Mouse (Mus musculus): ENCODE results near the gene Pllp. TPM values are rescaled to one million over a fixed set of nuclear protein-coding genes. Genes with fewer than 3 reads are reported as not detected.

The Pllp gene
- 125 and 188 TPM in 2 replicates for polyA plus RNA-seq (2015; fragmentation: Nextera tagmentation; extraction: Ambion mirVana)

DNA sequence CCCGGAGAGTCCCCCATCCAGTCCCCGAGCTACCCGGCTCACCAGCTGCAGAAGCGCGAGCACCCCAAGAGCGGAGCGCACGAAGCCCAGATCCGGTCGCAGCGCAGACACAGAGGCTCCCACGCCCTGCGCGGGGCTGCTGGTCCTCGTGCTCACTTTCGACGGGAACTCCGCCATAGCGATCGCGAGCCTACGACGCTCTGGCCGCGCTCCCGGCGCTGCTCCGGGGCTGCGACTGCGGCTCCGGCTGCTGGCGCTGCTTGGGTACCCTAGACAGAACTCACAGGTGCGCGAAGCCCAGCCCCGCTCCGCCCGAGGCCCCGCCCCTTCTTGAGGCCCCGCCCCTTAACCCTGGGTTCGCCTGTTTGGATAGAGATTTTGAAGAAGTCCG, at the start of gene Pllp:
TSS of gene Pllp (minus strand) at position 285 of the 391 bp plus-strand sequence.
- peak within 1 kb of the TSS; percentile 76 for H3K9ac ChIP-seq (ENCODE audit: low read length)
- H3K36me3 ChIP-seq (ENCODE audit: control insufficient read depth, insufficient read depth, low read length): no peaks in the 10 kb centered on the region
- peak; percentile 88 for ATAC-seq (ENCODE audit: insufficient read depth, low FRiP score)
- H3K4me2 ChIP-seq (ENCODE audit: low read depth, low read length): peak within 1 kb of the TSS; percentile 61
- peak within 1 kb of the TSS; percentile 23; the same call in 1 of the 2 replicates for H3K27ac ChIP-seq (ENCODE audit: low read length)
- H3K4me3 ChIP-seq (replicated peaks; ENCODE audit: low read length): peak within 1 kb of the TSS; percentile 47
- H3K27me3 ChIP-seq (ENCODE audit: control insufficient read depth, insufficient read depth, low read length): peaks cover 35% of the 10 kb centered on the region
- no peaks in the 10 kb centered on the region for H3K9me3 ChIP-seq (replicated peaks; ENCODE audit: control insufficient read depth, low read length)
- peaks cover 19% of the 10 kb centered on the region for H3K4me1 ChIP-seq (ENCODE audit: control insufficient read depth, insufficient read depth, low read length)
- under 1% methylated on average over 41 of the region's 41 CpGs for WGBS

DNA sequence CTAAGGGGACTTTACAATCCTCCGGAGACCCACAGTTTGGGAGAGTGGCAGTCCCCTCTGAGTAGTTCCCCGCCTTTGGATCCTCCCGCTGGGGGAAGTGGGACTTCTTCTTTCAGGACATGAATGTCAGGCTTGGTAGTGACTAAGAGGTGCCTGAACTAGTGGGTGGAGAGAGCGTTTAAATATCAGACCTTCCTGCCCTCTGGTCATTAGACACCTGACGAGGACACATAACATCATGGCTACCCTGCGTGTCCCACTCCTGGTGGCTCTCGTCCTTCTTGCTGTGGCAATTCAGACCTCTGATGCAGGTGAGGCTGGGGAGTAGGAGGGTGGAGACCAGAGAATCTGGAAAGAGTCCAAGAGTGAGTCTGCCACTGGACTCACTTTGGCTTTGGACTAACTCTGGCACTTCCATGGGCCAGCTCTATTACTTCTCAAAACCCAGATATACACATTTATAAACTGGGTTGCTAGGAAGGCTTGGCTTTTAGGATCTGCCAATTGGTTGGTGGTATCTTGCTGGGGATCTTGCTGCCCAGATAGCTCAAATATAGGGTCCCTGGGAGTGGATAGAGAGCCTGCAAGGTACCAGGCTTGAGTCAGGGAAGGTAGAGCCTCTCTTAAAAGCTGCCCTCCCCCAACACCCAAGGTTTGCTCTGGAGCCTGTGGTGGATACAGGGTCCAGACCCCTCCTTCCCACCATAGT, 49.6 kb upstream of the Pllp start, which contains the start of gene Ccl22:
TSS of gene Ccl22 (plus strand) at position 115 of the 709 bp plus-strand sequence.
- Histone ChIP-seq H3K9me3 (replicated peaks; ENCODE audit: control insufficient read depth, low read length) (no peaks in the 10 kb centered on the region), H3K9ac (ENCODE audit: low read length) (no peak within 1 kb of the TSS), H3K27me3 (ENCODE audit: control insufficient read depth, insufficient read depth, low read length) (no peaks in the 10 kb centered on the region), H3K4me2 (ENCODE audit: low read depth, low read length) (no peak within 1 kb of the TSS), H3K4me1 (ENCODE audit: control insufficient read depth, insufficient read depth, low read length) (no peaks in the 10 kb centered on the region), H3K27ac (ENCODE audit: low read length) (no peak within 1 kb of the TSS), H3K4me3 (replicated peaks; ENCODE audit: low read length) (no peak within 1 kb of the TSS), H3K36me3 (ENCODE audit: control insufficient read depth, insufficient read depth, low read length) (no peaks in the 10 kb centered on the region)
- no peak for ATAC-seq (ENCODE audit: insufficient read depth, low FRiP score)
- WGBS: 83% methylated on average over 7 of the region's 7 CpGs

DNA sequence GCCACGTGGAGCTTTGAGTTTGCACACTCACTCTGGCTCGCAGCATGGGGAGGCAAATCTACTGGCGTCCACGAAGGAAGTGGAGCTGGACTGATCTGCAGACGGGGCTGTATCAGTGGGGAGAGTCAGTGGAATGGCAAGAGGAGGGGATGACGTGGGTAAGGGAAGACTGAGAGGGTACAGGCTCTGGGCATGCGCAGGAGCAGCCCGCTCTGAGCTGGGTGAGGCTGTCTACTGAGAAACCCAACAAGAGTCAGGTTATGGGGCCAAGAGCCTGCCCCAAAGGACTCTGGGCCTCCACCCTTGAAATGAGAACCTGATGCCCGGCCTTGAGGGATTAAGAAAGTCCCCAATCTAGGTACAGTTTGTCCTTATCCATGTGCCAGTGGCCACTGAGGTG, 48.9 kb upstream of the Pllp start:
- Histone ChIP-seq H3K27ac (ENCODE audit: low read length) (no peak overlapping the region), H3K9me3 (replicated peaks; ENCODE audit: control insufficient read depth, low read length) (no peaks in the 10 kb centered on the region), H3K4me3 (replicated peaks; ENCODE audit: low read length) (no peak overlapping the region), H3K36me3 (ENCODE audit: control insufficient read depth, insufficient read depth, low read length) (no peaks in the 10 kb centered on the region), H3K9ac (ENCODE audit: low read length) (no peak overlapping the region), H3K4me1 (ENCODE audit: control insufficient read depth, insufficient read depth, low read length) (no peaks in the 10 kb centered on the region), H3K27me3 (ENCODE audit: control insufficient read depth, insufficient read depth, low read length) (no peaks in the 10 kb centered on the region), H3K4me2 (ENCODE audit: low read depth, low read length) (no peak overlapping the region)
- 0 out of 2 replicates have a peak, but pooled peaks have one; percentile 25 for ATAC-seq (ENCODE audit: insufficient read depth, low FRiP score)
- 81% methylated on average over 9 of the region's 9 CpGs for WGBS

DNA sequence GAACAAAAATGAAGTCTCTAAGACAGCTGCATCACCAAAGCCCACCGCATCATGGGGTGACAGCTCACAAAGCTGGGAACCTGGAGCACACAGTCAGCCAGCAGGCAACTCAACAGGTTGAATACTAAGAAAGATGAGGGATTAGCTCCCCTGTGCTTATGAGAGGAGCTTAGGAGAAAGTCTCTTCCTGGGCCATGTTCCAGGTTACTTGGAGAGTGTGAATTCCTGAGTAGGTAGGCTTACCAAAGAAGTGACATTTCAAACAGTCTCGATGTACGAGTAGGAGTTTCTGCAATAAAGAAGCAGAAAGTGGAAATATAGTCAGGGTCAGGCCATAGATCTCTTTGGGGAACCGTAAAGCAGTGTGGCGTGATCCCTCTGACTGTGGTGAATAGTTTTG, 48.4 kb upstream of the Pllp start:
- Histone ChIP-seq H3K27me3 (ENCODE audit: control insufficient read depth, insufficient read depth, low read length) (no peaks in the 10 kb centered on the region), H3K4me2 (ENCODE audit: low read depth, low read length) (no peak overlapping the region), H3K9me3 (replicated peaks; ENCODE audit: control insufficient read depth, low read length) (no peaks in the 10 kb centered on the region), H3K27ac (ENCODE audit: low read length) (no peak overlapping the region), H3K36me3 (ENCODE audit: control insufficient read depth, insufficient read depth, low read length) (no peaks in the 10 kb centered on the region), H3K4me3 (replicated peaks; ENCODE audit: low read length) (no peak overlapping the region), H3K4me1 (ENCODE audit: control insufficient read depth, insufficient read depth, low read length) (no peaks in the 10 kb centered on the region), H3K9ac (ENCODE audit: low read length) (no peak overlapping the region)
- WGBS: 84% methylated on average over 5 of the region's 5 CpGs
- ATAC-seq (ENCODE audit: insufficient read depth, low FRiP score): no peak

DNA sequence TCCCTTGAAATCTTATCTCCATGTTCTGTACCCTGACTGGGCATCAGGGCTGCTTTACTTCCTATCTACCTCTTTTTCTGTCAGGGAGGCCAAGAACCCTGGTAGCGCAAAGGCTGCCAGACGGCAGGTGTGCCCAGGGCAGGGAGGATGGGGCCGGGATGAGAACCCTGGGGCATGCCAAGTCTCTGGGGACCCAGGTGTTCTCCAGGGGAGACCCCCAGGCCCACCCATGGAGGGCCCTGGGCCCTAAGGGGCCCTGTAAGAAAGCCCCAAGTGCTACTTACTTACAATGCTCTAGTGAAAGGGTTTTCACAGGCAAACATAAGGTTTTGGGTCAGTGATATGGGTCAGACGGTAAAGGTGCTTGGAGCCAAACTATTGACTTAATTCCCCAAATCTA, 45.6 kb upstream of the Pllp start:
- no peak overlapping the region for H3K9ac ChIP-seq (ENCODE audit: low read length)
- H3K27me3 ChIP-seq (ENCODE audit: control insufficient read depth, insufficient read depth, low read length): no peaks in the 10 kb centered on the region
- no peak overlapping the region for H3K4me2 ChIP-seq (ENCODE audit: low read depth, low read length)
- H3K9me3 ChIP-seq (replicated peaks; ENCODE audit: control insufficient read depth, low read length): no peaks in the 10 kb centered on the region
- no peaks in the 10 kb centered on the region for H3K4me1 ChIP-seq (ENCODE audit: control insufficient read depth, insufficient read depth, low read length)
- no peak overlapping the region for H3K4me3 ChIP-seq (replicated peaks; ENCODE audit: low read length)
- 93% methylated on average over 4 of the region's 4 CpGs for WGBS
- no peak for ATAC-seq (ENCODE audit: insufficient read depth, low FRiP score)
- no peaks in the 10 kb centered on the region for H3K36me3 ChIP-seq (ENCODE audit: control insufficient read depth, insufficient read depth, low read length)
- no peak overlapping the region for H3K27ac ChIP-seq (ENCODE audit: low read length)

- Histone ChIP-seq H3K9me3 (replicated peaks; ENCODE audit: control insufficient read depth, low read length) (no peaks in the 10 kb centered on the region), H3K9ac (ENCODE audit: low read length) (no peak overlapping the region), H3K4me2 (ENCODE audit: low read depth, low read length) (no peak overlapping the region), H3K27me3 (ENCODE audit: control insufficient read depth, insufficient read depth, low read length) (no peaks in the 10 kb centered on the region), H3K4me3 (replicated peaks; ENCODE audit: low read length) (no peak overlapping the region), H3K36me3 (ENCODE audit: control insufficient read depth, insufficient read depth, low read length) (no peaks in the 10 kb centered on the region), H3K4me1 (ENCODE audit: control insufficient read depth, insufficient read depth, low read length) (peaks cover 4% of the 10 kb centered on the region; the same call in 1 of the 2 replicates), H3K27ac (ENCODE audit: low read length) (no peak overlapping the region)
- 83% methylated on average over 3 of the region's 3 CpGs for WGBS
- no peak for ATAC-seq (ENCODE audit: insufficient read depth, low FRiP score)
Observed at GRCm38 (mm10) chr8:94740591-94740990, 44.5 kb upstream of the Pllp start.

- no peaks in the 10 kb centered on the region for H3K27me3 ChIP-seq (ENCODE audit: control insufficient read depth, insufficient read depth, low read length)
- no peak overlapping the region for H3K9ac ChIP-seq (ENCODE audit: low read length)
- no peak overlapping the region for H3K4me3 ChIP-seq (replicated peaks; ENCODE audit: low read length)
- no peaks in the 10 kb centered on the region for H3K36me3 ChIP-seq (ENCODE audit: control insufficient read depth, insufficient read depth, low read length)
- no peaks in the 10 kb centered on the region for H3K9me3 ChIP-seq (replicated peaks; ENCODE audit: control insufficient read depth, low read length)
- no peak overlapping the region for H3K4me2 ChIP-seq (ENCODE audit: low read depth, low read length)
- ATAC-seq (ENCODE audit: insufficient read depth, low FRiP score): no peak
- 80% methylated on average over 6 of the region's 6 CpGs for WGBS
- H3K27ac ChIP-seq (ENCODE audit: low read length): no peak overlapping the region
- H3K4me1 ChIP-seq (ENCODE audit: control insufficient read depth, insufficient read depth, low read length): peaks cover 4% of the 10 kb centered on the region; the same call in 1 of the 2 replicates
Observed at GRCm38 (mm10) chr8:94739829-94740228, 43.8 kb upstream of the Pllp start.

DNA sequence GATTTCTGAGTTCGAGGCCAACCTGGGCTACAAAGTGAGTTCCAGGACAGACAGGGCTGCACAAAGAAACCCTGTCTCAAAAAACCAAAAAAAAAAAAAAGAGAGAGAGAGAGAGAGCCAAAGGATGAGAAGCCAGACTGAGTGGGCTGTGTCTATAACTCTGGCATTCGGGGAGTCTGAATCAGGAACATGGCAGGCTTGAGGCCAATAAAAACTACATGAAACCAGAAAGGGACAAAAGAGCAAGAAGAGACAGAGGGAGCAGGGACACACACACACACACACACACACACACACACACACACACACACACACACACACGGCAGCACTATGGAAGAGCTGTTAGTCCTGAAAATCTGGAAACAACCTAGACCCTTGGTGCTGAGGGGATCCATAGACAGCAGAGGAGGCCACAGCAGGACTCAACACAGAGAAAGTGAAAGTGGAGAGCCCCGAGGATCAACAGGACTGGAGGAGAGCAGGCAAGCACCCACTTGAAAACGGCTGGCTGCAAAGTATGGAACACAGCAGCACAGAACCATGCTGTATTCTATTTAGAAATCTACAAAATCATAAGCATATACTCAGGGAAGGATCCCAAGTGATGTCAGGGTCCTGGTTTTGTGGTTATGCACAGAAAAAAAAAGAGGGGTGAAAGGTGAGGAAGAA, 39.5 kb upstream of the Pllp start:
- Histone ChIP-seq H3K9ac (ENCODE audit: low read length) (0 out of 2 replicates have a peak overlapping the region, but pooled peaks have one; percentile 26), H3K4me2 (ENCODE audit: low read depth, low read length) (0 out of 2 replicates have a peak overlapping the region, but pooled peaks have one; percentile 15), H3K27me3 (ENCODE audit: control insufficient read depth, insufficient read depth, low read length) (no peaks in the 10 kb centered on the region), H3K4me1 (ENCODE audit: control insufficient read depth, insufficient read depth, low read length) (peaks cover 4% of the 10 kb centered on the region), H3K4me3 (replicated peaks; ENCODE audit: low read length) (no peak overlapping the region), H3K9me3 (replicated peaks; ENCODE audit: control insufficient read depth, low read length) (no peaks in the 10 kb centered on the region), H3K27ac (ENCODE audit: low read length) (no peak overlapping the region), H3K36me3 (ENCODE audit: control insufficient read depth, insufficient read depth, low read length) (no peaks in the 10 kb centered on the region)
- WGBS: 47% methylated on average over 5 of the region's 5 CpGs
- ATAC-seq (ENCODE audit: insufficient read depth, low FRiP score): no peak; the same call in 1 of the 2 replicates

DNA sequence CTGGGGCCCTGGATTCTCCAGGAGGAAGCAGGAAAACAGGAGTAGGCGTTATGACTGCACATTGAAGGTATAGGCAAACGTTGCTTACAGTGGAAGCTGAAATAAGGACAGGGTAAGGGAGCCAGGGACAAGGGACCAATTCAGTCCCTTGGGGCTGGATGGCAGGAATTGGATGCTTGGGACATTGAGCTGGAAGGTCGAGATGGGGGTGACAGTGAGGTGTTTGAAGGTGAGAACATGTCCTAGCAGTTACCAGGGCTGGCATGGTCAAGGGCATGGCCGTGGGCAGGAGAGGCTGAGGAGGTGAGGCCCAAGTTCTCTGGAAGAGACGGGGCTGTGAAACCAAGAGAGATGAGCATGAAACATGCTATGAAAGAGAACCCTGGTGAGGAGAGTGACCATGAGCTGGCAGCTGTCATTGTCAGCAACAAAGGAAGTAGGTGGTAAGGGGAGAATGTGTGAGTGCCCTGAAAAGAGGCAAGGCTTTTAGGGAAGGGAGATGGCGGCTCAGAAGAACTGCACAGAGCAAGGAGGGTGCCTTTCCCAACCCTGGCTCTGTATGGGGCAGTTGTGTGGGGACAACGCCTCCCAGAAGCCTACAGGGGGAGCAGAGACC, 38.8 kb upstream of the Pllp start:
- Histone ChIP-seq H3K27me3 (ENCODE audit: control insufficient read depth, insufficient read depth, low read length) (no peaks in the 10 kb centered on the region), H3K36me3 (ENCODE audit: control insufficient read depth, insufficient read depth, low read length) (no peaks in the 10 kb centered on the region), H3K27ac (ENCODE audit: low read length) (no peak overlapping the region), H3K4me2 (ENCODE audit: low read depth, low read length) (no peak overlapping the region), H3K9me3 (replicated peaks; ENCODE audit: control insufficient read depth, low read length) (no peaks in the 10 kb centered on the region), H3K9ac (ENCODE audit: low read length) (no peak overlapping the region), H3K4me3 (replicated peaks; ENCODE audit: low read length) (no peak overlapping the region), H3K4me1 (ENCODE audit: control insufficient read depth, insufficient read depth, low read length) (peaks cover 4% of the 10 kb centered on the region)
- WGBS: 82% methylated on average over 7 of the region's 7 CpGs
- no peak for ATAC-seq (ENCODE audit: insufficient read depth, low FRiP score)
